Mouse (Mus musculus) hindbrain, embryonic 13.5 days (tissue): ENCODE results near the gene Hoxb2. TPM values are rescaled to one million over a fixed set of nuclear protein-coding genes. Genes with fewer than 3 reads are reported as not detected.

Source experiments
- ATAC-seq: fragments of 200-750 bp; cut with Nextera tagmentation; 2 replicates; pipeline ENCODE4 v1.8.0; 2017; ENCODE audit warnings: moderate TSS enrichment; ENCODE audit not compliant: low FRiP score
- H3K27ac ChIP-seq: fragments of 300-500 bp; sonication (generic); 2 replicates; pipeline ENCODE4 v1.5.1; 2015; ENCODE audit warnings: inconsistent platforms, mild to moderate bottlenecking, moderate library complexity
- H3K27me3 ChIP-seq: fragments of 300-500 bp; sonication (generic); 2 replicates; pipeline ENCODE4 v1.6.1; 2015; ENCODE audit warnings: mild to moderate bottlenecking, inconsistent platforms
- H3K36me3 ChIP-seq: fragments of 300-500 bp; sonication (generic); 2 replicates; pipeline ENCODE4 v1.6.1; 2015; ENCODE audit warnings: mild to moderate bottlenecking, inconsistent platforms
- H3K4me1 ChIP-seq: fragments of 300-500 bp; sonication (generic); replicated peaks from 2 replicates; pipeline ENCODE4 v1.6.1; 2015; ENCODE audit warnings: inconsistent platforms
- H3K4me2 ChIP-seq: fragments of 300-500 bp; sonication (generic); 2 replicates; pipeline ENCODE4 v1.6.1; 2015; ENCODE audit warnings: inconsistent platforms, mild to moderate bottlenecking, moderate library complexity
- H3K4me3 ChIP-seq: fragments of 300-500 bp; sonication (generic); 2 replicates; pipeline ENCODE4 v1.5.1; 2015; ENCODE audit warnings: mild to moderate bottlenecking, inconsistent platforms
- H3K9ac ChIP-seq: fragments of 300-500 bp; sonication (generic); 2 replicates; pipeline ENCODE4 v1.6.1; 2015; ENCODE audit warnings: mild to moderate bottlenecking, inconsistent platforms
- H3K9me3 ChIP-seq: fragments of 300-500 bp; sonication (generic); 2 replicates; pipeline ENCODE4 v1.6.1; 2016; ENCODE audit warnings: inconsistent platforms
- WGBS: fragments of 180-500 bp; shearing (Covaris S2); methylation state at CpG from one replicate; pipeline ENCODE4 v1.1.7; 2015; 5-methylcytosine and 5-hydroxymethylcytosine counted together
- polyA plus RNA-seq: library from polyadenylated mRNA; unstranded; fragments of >200 nt; fragmentation: Nextera tagmentation; extraction: Ambion mirVana; gene quantifications from 2 replicates; pipeline ENCODE4 v1.2.1, GENCODE M21; 2015

Gene Hoxb2
- polyA plus RNA-seq, 1 experiment from 2014 or later, result 47.2 TPM

- peak overlapping the region; percentile 100 for H3K27ac ChIP-seq
- WGBS, result 3% methylated on average over 20 of the region's 20 CpGs
- H3K9me3 ChIP-seq, result no peaks in the 10 kb centered on the region
- H3K9ac ChIP-seq, result peak overlapping the region; percentile 99
- H3K4me1 ChIP-seq, result peaks cover 26% of the 10 kb centered on the region
- peak overlapping the region; percentile 57 for H3K4me3 ChIP-seq
- no peaks in the 10 kb centered on the region for H3K36me3 ChIP-seq
- peaks cover 99% of the 10 kb centered on the region for H3K27me3 ChIP-seq
- H3K4me2 ChIP-seq, result peak overlapping the region; percentile 83
- ATAC-seq, result no peak
These were observed 40.0 kb upstream of the Hoxb2 start for GRCm38 (mm10) chr11:96310183-96310938.

- Histone ChIP-seq H3K36me3 (no peaks in the 10 kb centered on the region), H3K4me2 (peak overlapping the region; percentile 83), H3K9ac (peak overlapping the region; percentile 99), H3K4me1 (peaks cover 22% of the 10 kb centered on the region), H3K4me3 (peak overlapping the region; percentile 57), H3K9me3 (no peaks in the 10 kb centered on the region), H3K27me3 (peaks cover 99% of the 10 kb centered on the region), H3K27ac (peak overlapping the region; percentile 100)
- WGBS, result 6% methylated on average over 6 of the region's 6 CpGs
- ATAC-seq, result no peak
These were observed 39.2 kb upstream of the Hoxb2 start for GRCm38 (mm10) chr11:96311097-96311496.

- H3K9ac ChIP-seq, result peak overlapping the region; percentile 99
- under 1% methylated on average over 31 of the region's 31 CpGs for WGBS
These were observed 38.6 kb upstream of the Hoxb2 start for GRCm38 (mm10) chr11:96311520-96312417.

GRCm38 (mm10) chr11:96313134-96313533 is 37.2 kb upstream of the Hoxb2 start:
- Histone ChIP-seq H3K9ac (peak overlapping the region; percentile 99), H3K27me3 (peaks cover 93% of the 10 kb centered on the region), H3K9me3 (no peaks in the 10 kb centered on the region), H3K4me3 (peak overlapping the region; percentile 57), H3K4me1 (peaks cover 25% of the 10 kb centered on the region), H3K4me2 (peak overlapping the region; percentile 83), H3K36me3 (no peaks in the 10 kb centered on the region), H3K27ac (peak overlapping the region; percentile 100)
- WGBS, result 18% methylated on average over 2 of the region's 2 CpGs
- no peak for ATAC-seq

More at GRCm38 (mm10) chr11:96311520-96312417, 38.6 kb upstream of the Hoxb2 start:
- peak; percentile 79 for ATAC-seq
- H3K27ac ChIP-seq, result peak overlapping the region; percentile 100
- H3K9me3 ChIP-seq, result no peaks in the 10 kb centered on the region
- peaks cover 97% of the 10 kb centered on the region for H3K27me3 ChIP-seq
- peak overlapping the region; percentile 57 for H3K4me3 ChIP-seq
- no peaks in the 10 kb centered on the region for H3K36me3 ChIP-seq
- peak overlapping the region; percentile 83 for H3K4me2 ChIP-seq
- peaks cover 22% of the 10 kb centered on the region for H3K4me1 ChIP-seq

- peak overlapping the region; percentile 83 for H3K4me2 ChIP-seq
- 3% methylated on average over 12 of the region's 12 CpGs for WGBS
- peaks cover 25% of the 10 kb centered on the region for H3K4me1 ChIP-seq
- ATAC-seq, result no peak
- peak overlapping the region; percentile 100 for H3K27ac ChIP-seq
- no peaks in the 10 kb centered on the region for H3K36me3 ChIP-seq
- peak overlapping the region; percentile 57 for H3K4me3 ChIP-seq
- H3K9ac ChIP-seq, result peak overlapping the region; percentile 99
- H3K27me3 ChIP-seq, result peaks cover 90% of the 10 kb centered on the region
- no peaks in the 10 kb centered on the region for H3K9me3 ChIP-seq
These were observed 36.4 kb upstream of the Hoxb2 start for GRCm38 (mm10) chr11:96313806-96314428.

- Histone ChIP-seq H3K27me3 (peaks cover 90% of the 10 kb centered on the region), H3K4me1 (peaks cover 23% of the 10 kb centered on the region), H3K9ac (peak overlapping the region; percentile 99), H3K36me3 (no peaks in the 10 kb centered on the region), H3K9me3 (no peaks in the 10 kb centered on the region), H3K4me3 (peak overlapping the region; percentile 57), H3K4me2 (peak overlapping the region; percentile 83), H3K27ac (peak overlapping the region; percentile 100)
- under 1% methylated on average over 34 of the region's 34 CpGs for WGBS
- ATAC-seq, result no peak
These were observed 35.5 kb upstream of the Hoxb2 start for GRCm38 (mm10) chr11:96314671-96315343.

GRCm38 (mm10) chr11:96315344-96315681 is 35.0 kb upstream of the Hoxb2 start:
- 2% methylated on average over 5 of the region's 5 CpGs for WGBS
- peak overlapping the region; percentile 57 for H3K4me3 ChIP-seq
- H3K4me2 ChIP-seq, result peak overlapping the region; percentile 83
- H3K9me3 ChIP-seq, result no peaks in the 10 kb centered on the region
- peak overlapping the region; percentile 99 for H3K9ac ChIP-seq
- H3K27me3 ChIP-seq, result peaks cover 90% of the 10 kb centered on the region
- H3K27ac ChIP-seq, result peak overlapping the region; percentile 100
- peaks cover 18% of the 10 kb centered on the region for H3K4me1 ChIP-seq
- H3K36me3 ChIP-seq, result no peaks in the 10 kb centered on the region
- ATAC-seq, result no peak

- H3K4me1 ChIP-seq, result peaks cover 10% of the 10 kb centered on the region
- peaks cover 89% of the 10 kb centered on the region for H3K27me3 ChIP-seq
- no peak for ATAC-seq
- peak overlapping the region; percentile 99 for H3K9ac ChIP-seq
- H3K9me3 ChIP-seq, result no peaks in the 10 kb centered on the region
- no peaks in the 10 kb centered on the region for H3K36me3 ChIP-seq
- H3K4me2 ChIP-seq, result peak overlapping the region; percentile 83
- WGBS, result 5% methylated on average over 18 of the region's 18 CpGs
- peak overlapping the region; percentile 100 for H3K27ac ChIP-seq
- peak overlapping the region; percentile 57 for H3K4me3 ChIP-seq
These were observed 33.4 kb upstream of the Hoxb2 start for GRCm38 (mm10) chr11:96316696-96317607.

- Histone ChIP-seq H3K4me1 (peaks cover 3% of the 10 kb centered on the region), H3K36me3 (no peaks in the 10 kb centered on the region), H3K9me3 (no peaks in the 10 kb centered on the region), H3K27ac (peak within 1 kb of the TSS; percentile 100), H3K4me2 (peak within 1 kb of the TSS; percentile 83), H3K4me3 (peak within 1 kb of the TSS; percentile 57), H3K27me3 (peaks cover 88% of the 10 kb centered on the region), H3K9ac (peak within 1 kb of the TSS; percentile 99)
- 1% methylated on average over 28 of the region's 28 CpGs for WGBS
- ATAC-seq, result peak; percentile 52
These were observed 32.5 kb upstream of the Hoxb2 start, which contains the start of gene Hoxb4 for GRCm38 (mm10) chr11:96317608-96318367. Gene Hoxb4 (plus strand): TSS chr11:96318267.

- Histone ChIP-seq H3K36me3 (no peaks in the 10 kb centered on the region), H3K9me3 (no peaks in the 10 kb centered on the region), H3K4me2 (peak overlapping the region; percentile 83), H3K27ac (peak overlapping the region; percentile 100), H3K9ac (peak overlapping the region; percentile 99), H3K4me3 (peak overlapping the region; percentile 57), H3K27me3 (peaks cover 87% of the 10 kb centered on the region), H3K4me1 (peaks cover 3% of the 10 kb centered on the region)
- ATAC-seq, result peak; percentile 79
- under 1% methylated on average over 37 of the region's 45 CpGs for WGBS
These were observed 31.8 kb upstream of the Hoxb2 start for GRCm38 (mm10) chr11:96318368-96319070.
